Mouse (Mus musculus) neural tube, embryonic 10.5 days (tissue): ENCODE data around the gene Trem2.
"Not testable (repeated sequence)": the region's sequence is repeated elsewhere in the genome, so short reads cannot be mapped to it uniquely, and the experiment has no call there.

Experiments
- DNase-seq: peaks from one replicate; pipeline ENCODE4 v3.0.0-alpha.2; 2017; ENCODE audit warnings: low spot score; ENCODE audit errors: extremely low spot score

Gene Trem2

DNA sequence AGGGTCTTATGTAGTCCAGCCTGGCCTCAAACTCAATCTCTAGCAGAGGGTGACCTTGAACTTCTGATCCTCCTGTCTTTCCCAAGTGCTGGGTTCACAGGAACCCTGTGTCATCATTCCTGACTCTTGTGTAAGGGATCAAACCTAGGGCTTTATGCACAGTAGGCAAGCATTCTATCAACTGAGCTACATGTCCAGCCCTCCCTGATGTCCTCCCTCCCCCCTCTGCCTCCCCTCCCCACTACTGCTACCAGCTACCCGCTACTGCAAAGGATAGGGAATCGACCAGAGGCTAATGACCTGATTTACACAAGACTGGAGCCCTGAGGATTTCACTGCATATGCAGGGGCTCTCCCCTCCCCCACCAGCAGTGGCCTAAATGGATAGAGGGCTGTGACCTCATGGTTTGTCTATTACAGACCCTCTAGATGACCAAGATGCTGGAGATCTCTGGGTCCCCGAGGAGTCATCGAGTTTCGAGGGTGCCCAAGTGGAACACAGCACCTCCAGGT is 4.5 kb downstream of the Trem2 start:
- DNase-seq = no peak

DNA sequence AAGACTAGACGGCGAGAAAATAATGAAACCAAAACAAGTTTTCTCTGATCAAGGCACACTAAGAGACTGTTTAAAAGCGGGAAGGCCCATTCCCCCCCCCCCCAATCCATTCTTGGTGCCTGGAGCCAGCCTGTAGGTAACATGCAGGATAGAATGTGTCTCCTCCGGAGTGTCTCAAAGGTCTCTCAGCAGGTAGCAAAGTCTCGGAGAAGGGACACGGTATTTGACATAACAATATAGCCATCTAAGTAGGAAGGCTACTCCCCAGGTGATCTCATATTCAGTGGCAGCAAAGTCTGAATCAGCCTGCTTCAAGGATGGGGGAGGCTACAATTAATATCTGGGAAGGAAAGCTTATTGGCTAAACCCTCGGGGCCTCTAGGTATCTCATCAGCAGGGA is 6.8 kb downstream of the Trem2 start:
- DNase-seq = not testable (repeated sequence)

DNA sequence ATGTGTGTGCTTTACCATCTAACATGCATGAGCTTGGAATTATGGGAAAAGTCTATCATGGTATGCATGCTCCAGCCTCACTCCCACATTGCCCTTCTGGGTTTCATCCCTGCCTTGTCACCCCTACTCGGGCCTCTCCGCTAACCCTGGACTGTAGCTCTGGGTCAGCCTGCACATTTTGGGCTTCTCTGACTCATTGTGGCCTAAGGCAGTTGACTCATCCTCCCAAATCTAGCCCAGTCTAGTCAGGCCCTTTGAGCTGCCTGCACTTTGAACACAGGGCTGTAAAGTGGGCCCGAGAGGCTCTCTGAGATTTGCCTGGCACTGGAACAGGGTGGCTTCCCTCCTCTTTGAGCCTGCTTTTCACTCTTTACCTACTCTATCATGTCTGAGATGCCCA is 9.6 kb downstream of the Trem2 start:
- no peak for DNase-seq

DNA sequence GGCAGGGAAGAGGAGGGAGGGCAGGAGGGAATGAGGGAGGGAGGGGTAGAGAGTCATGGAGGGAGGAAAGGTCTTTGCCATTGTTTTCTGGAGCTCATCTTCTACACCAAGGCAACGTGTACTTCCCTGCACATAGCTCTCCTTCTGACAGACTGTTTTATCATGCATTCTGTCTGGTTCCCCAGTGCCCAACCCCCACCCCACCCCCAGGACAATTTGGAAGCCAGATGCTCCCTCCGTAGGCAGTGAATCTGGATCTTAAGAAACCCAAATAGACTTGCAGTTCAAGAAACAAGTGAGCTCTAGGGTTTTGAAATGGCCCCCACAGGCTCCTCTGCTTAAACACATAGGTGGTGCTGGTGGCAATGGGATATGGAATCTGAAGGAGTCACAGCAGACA is 11.7 kb downstream of the Trem2 start:
- no peak for DNase-seq

DNA sequence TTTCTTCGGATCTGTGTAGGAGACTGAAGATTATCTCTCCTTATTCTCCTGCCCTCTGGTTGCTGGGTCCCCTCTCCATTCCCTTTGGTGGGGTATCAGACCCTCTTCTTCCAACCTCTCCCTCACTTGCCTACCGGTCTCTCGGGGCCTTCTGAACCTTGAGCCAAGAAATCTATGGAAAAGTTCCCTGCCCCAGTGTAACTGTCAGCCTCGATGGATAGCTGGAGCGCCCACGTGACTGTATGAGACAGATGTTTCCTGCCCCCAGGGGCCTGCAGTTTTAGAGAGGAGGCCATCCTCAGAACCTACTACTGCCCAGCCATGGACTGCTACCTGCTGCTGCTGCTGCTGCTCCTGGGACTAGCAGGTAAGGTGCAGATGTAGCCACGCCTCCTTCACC is 13.4 kb downstream of the Trem2 start, which contains the start of gene Treml1:
Gene Treml1, plus strand, starts transcription at position 301 of the 400 bp plus-strand sequence.
- no peak for DNase-seq

DNA sequence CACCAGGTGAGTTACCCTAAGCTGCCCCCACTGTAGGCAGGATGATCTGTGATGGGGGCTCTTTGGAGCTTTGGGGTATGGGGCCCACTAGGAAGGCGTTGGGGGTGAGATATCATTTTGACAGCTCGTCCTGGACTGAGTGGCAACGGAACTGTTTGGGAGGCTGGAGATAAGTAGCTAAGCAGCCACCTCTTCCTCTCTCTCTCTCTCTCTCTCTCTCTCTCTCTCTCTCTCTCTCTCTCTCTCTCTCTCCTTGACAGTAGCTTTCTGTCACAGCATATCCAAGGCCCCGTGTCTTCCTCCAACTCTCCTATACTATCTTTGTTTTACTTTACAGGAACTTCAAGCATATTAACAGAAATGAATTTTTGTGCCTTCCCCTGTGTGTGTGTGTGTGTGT is 14.3 kb downstream of the Trem2 start:
- no peak for DNase-seq

DNA sequence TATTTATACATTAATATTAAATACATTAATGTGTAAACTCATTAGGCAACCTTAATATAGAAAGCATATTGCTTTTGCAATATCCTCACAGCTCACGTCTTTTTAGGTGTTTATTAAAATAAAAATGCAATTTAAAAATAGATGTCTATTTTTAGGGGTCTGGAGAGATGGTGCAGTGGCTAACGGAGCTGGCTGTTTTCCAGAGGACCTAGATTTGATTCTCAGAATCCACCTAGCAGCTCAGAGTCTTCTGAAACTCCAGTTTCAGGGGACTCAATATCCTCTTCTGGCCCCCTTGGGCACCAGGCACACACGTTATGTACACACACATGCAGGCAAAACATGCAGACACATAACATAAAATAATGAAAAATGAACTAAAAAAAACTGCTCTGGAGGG is 16.1 kb downstream of the Trem2 start:
- no peak for DNase-seq

DNA sequence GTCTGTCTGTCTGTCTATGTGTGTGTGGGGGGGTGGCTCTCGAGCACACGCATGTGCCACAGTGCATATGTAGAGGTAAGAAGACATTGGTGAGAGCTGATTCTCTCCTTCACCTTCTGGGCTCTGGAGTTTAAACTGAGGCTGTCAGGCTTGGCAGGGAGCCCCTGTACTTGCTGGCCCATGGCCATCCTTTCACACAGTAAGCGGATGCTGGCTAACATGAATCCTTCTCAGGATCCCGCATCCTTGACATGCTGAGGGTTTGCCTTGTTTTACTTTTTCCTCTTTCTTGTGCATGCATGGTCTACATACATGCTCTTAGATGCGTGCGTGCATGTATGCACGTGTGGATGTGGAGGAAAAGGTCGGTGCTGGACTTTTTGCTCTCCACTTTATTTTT is 16.8 kb downstream of the Trem2 start:
- no peak for DNase-seq

DNA sequence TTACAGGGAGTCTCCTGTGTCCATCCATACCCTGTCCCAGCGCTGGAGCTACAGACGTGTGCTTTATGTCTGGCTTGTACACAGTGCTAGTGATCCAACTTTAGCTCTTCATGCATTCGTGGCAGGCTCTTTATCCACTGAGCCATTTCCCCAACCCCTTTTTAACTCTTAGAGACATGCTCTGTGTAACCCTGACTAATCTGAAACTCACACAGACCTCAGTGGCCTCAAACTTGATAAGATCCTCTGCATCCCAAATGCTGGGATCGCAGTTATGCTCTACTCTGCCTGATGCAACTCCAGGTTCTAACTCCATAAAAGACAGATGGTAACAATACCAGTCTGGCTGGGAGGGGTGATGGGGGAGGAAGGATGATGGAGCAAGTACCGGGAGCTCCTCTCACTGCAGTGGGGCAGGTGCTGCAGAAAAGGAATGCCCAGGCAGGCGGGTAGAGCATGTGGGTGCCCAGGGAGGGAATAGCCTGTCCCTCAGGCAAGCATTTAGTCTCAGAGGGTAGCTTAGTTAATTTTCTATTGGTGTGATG is 17.3 kb downstream of the Trem2 start:
- DNase-seq = no peak

DNA sequence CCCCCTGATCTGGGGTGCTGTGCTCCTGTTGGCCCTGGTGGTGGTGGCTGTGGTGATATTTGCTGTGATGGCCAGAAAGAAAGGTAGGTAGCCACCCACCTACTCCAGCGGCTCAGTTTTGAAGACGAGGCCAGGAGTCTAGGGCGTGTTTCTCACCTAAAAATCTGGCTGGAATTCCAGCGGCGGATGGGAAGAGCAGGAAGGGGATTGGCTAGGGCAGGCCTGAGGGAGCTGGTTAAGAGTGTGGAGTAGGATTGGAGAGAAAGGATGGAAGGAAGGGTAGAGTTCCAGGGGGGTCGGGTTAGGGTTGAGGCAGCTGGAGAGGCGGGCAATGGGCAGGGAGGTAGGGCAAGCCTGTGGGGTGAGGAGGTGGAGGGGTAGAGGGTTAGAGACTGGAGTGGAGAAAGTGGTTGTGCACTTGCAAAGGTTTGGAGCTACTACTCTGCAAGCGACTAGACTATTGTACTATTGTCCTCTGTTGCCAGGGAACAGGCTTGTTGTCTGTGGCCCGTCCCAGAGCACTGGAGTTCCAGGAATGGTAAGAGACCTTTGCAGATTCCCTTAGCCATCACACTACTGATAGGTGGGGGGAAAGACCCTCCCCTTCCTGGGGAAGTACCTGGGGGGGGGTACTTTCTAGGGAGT is 19.4 kb downstream of the Trem2 start:
- DNase-seq = no peak

DNA sequence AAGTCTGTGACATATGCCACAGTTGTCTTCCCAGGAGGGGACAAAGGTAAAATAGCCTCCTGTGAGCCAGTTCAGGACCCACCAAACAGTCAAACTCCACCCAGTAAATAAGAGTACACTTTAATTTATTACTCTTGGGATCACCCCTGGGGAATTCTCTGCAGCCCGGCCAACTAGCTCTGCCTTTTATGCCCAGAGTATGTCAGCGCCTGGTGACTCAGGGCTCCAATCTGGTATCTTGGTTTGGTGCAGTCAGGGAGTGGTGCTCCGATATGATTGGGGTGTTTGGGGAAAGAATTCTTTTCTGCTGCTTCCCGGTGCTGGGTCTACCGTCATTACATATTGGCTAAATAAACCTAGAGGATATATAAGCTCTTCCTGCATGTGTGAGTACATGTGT is 20.6 kb downstream of the Trem2 start:
- DNase-seq = no peak

DNA sequence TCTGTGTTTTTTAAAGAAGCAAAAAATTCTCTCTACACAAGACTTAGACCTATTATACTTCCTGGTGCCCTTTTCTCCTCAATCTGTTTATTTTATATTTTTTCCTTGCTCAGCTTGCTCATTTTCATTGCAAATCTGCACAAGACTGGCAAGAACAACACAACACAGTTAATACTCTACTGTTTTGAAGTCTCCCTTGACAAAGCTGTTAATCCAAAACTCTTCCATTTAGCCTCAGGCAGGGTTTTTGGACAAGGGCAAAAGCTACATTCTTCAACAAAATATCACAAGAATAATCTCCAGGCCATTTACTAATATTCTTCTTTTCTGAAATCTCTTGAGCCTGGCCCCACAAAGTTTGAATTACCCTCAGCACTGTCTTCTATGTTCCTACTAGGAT is 25.4 kb downstream of the Trem2 start:
- no peak for DNase-seq

DNA sequence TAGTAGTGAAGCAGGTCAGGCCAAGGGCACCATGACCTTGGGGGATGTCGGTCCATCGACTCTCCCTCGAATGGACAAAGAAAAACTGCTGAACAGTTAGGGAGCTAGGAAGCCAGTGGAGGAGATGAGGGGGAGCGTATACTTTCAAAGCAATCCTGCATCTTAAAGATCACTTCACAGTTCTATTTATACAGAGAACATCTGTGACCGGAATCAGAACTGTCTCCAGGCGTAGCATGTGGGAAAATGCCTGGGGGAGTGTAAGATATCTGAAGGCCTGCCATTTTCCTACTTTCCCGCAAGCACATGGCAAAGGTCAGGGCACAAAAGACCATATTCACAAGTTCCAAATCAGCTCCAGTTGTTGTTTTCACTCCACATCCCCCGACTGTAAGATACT is 26.8 kb downstream of the Trem2 start:
- no peak for DNase-seq

DNA sequence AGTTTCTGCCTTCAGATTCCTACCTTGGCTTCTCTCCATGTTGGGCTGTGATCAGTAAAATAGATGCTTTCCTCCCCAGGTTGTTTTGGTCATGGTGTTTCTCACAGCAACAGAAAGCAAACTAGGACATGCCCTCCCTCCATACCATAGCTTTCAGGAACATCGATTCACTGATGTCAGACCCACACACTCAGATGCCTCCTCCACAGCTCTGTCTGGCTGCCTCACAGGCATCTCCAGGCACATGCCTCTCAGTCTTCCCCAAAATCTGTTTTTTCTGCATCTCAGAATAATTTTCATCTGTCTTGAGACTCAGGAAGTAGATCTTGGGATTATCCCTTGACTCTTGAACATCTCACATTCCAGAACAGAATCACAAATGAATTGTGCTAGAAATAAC is 29.9 kb downstream of the Trem2 start:
- DNase-seq = no peak

DNA sequence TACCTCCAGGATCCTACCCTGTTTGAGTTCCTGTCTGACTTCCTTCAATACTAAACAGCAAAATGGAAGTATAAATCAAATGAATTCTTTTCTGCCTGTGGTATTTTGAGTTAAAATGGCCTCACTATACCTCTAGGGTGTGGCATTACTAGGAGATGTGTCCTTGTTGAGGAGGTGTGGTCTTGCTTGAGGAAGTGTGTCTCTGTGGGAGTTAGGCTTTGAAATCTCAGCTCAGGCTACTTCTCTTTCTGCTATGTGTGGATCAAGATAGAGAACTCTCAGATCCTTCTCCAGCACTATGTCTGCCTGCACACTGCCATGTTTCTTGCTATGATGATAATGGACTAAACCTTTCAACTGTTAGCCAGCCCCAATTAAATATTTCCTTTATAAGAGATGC is 32.8 kb downstream of the Trem2 start:
- no peak for DNase-seq

DNA sequence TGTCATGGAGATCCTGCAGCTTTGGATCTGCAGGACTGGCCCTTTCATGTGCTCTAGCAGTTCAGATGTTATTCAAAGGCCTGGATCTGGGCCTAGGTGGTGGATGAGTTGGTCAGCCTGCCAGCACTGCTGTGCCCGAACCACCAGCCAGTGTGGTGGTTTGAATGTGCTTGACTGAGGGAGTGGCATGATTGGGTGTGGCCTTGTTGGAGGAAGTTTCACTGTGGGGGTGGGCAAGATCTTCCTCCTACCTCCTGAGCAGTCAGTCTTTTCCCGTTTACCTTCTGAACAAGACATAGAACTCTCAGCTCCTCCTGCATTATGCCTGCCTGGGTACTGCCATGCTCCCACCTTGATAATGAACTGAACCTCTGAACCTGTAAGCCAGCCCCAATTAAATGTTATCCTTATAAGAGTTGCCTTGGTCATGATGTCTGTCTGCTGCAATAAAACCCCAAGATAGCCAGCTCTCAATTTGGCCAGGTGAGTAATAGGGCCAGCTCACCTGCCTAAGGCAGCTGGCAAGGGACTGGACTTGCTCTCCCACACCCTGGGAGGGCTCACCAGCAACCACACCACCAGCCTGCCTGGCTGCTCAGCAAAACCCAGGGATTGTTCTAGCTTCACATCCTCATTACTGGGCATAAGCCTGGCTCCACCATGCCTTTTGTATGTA is 39.7 kb downstream of the Trem2 start:
- DNase-seq = no peak

DNA sequence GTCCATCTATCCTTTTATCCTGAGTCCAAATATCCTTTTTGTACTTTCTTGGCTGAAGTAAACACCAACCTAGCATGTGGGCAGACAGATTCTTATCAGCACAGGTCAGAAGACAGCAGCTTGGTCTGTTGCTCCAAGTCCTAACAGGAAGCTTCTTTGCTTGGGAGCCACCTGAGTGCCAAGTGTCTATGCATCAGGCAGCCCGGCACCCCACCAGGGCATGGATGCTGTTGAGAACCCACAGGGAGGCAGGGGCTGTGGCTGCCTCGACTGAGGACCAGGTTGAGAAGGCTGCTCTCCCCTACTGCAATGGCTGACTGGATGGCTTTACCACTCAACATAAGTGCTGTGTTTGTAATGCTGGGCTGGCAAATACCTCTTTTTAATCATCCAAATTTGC is 42.5 kb downstream of the Trem2 start:
- DNase-seq = no peak

DNA sequence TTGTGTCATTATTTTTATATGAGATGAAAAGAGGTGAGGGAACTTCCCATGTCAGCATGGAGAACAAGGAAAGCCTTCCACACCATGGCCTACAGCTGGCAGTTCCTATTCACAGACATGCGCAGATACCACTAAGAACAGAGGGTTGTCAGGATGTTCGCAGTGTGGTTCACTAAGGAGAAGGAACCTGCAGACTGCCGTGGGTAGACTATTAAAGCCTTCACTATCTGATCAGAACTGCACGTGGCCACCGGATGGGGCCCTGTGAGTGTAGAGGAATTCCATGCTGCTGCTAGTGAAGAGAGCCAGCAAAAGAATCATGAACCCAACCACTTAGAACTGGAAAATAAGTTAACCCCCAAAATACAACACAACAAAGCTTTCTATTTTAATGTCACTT is 43.2 kb downstream of the Trem2 start:
- DNase-seq = no peak

DNA sequence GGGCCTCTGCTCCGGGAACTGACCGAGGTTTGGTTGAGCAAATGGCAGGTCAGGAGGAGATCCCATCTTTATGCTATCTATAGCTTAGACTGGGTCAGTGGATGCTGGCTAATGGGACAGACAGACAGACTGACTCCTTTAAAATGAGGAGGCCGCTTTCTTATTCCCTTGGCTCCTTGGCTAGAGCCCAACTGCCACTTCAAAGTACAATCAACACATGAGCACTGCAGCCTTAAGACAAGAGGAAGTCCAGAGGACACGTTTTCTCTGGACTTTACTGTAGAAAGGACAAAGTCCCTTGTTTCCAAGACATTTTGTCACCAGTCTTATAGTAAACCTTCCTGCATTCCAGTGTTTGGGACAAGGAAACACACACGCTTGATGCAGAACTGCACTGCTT is 45.2 kb downstream of the Trem2 start:
- DNase-seq = no peak

DNA sequence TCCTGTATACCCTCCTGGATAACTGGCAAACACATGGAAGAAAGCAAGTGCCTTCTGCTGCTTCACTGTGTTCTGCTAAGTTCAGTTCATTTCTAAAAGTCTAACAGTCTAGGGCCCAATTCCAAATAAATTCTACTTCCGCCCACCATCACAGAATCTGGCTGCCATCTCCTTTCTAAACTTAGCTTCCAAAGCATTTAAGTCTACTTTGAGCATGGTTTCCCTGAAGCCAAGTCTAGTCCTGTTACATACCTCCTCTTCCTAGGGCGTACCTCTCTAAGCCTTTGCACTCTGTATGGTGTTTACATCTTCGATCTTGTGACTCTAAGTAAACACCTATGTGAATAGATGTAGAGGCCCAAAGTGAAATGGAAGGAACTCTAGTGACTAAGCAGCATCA is 46.4 kb downstream of the Trem2 start:
- no peak for DNase-seq

DNA sequence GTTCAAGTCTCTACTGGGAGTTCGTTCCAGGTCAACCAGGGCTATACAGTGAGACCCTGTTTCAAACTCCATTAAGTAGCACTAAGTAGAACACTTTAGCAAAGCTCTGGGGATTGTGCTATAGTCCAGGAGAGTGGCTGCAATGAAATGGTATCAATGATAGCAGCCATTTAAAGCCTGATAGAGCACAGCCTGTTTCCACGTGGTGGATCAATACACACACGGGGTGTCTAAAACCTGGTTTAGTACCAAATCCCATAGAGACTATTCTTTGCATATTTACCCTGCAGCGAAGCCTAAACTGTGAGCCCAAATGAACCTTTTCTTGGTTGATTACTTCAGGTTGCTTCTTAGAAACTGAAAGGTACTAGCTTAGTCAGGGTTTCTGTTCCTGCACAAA is 55.5 kb downstream of the Trem2 start:
- no peak for DNase-seq

DNA sequence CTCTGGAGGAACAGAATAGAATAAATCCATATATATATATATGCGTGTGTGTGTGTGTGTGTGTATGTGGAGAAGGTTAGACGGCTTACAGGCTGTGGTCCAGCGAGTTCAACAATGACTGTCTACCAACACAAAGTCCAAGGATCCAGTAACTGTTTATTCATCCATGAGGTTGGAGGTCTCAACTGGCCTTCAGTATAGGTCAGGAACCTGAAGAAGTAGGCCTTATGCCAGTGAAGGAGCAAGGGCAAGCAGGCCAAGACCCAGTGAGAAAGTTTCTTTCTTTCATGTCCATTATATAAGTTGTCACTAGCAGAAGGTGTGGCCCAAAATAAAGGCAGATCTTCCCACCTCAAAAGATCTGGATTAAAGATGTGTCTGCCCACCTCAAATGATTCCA is 56.5 kb downstream of the Trem2 start:
- no peak for DNase-seq
